Mouse (Mus musculus) CH12.LX (cell line): ENCODE data around the gene Ezr.
A peak's percentile ranks its signal among the peaks of the same experiment; 100 is the strongest.

Experiments used
- BHLHE40 ChIP-seq: IDR thresholded peaks from 2 replicates; pipeline ENCODE4 v1.6.1; 2011; ENCODE audit warnings: mild to moderate bottlenecking, low read depth, low read length, improper control_type of control experiment
- CHD2 ChIP-seq: IDR thresholded peaks from 2 replicates; pipeline ENCODE4 v1.6.1; 2011; ENCODE audit warnings: low read length, improper control_type of control experiment
- CTCF ChIP-seq, 2 experiments: IDR thresholded peaks in 1 of 2; conservative IDR thresholded peaks in 1 of 2; 2 replicates each; pipeline ENCODE4 v1.5.1; 2011 to 2012; ENCODE audit warnings: low read depth in 2 of 2, low read length in 2 of 2, improper control_type of control experiment in 1 of 2, inconsistent platforms in 1 of 2, mild to moderate bottlenecking in 1 of 2, moderate library complexity in 1 of 2
- ELF1 ChIP-seq: IDR thresholded peaks from 2 replicates; pipeline ENCODE4 v1.6.1; 2014; ENCODE audit warnings: low read depth, mild to moderate bottlenecking, inconsistent platforms, low read length, improper control_type of control experiment
- TBP ChIP-seq: conservative IDR thresholded peaks from 2 replicates; pipeline ENCODE4 v1.6.1; 2011; ENCODE audit warnings: low read depth, low read length, improper control_type of control experiment
- ZNF384 ChIP-seq: IDR thresholded peaks from 2 replicates; pipeline ENCODE4 v1.6.1; 2012; ENCODE audit warnings: low read depth, low read length, improper control_type of control experiment, inconsistent platforms

DNA sequence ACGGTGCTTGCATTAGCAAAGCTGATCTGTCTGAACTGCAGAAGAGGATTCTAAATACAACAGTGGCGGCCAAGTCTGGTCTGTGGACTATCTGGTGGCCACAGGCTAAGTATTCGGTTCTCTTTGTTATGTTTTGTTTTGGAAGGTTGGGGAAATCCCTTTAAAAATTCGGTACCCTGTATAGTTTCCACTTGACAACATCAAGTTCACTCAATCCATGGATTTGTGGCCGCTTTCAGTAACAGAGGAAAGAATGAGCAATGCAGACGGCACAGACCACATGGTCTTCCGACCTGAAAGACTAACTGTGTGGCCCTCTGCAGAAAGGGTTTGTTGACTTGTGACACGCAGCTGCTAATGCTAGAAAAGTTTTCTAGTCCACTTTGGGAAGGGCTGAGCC, 23.7 kb downstream of the Ezr start:
- no peak for TF ChIP-seq CTCF (conservative IDR thresholded peaks at IDR 0.05 in 1 of 2, IDR thresholded peaks at IDR 0.05 in 1 of 2; ENCODE audit: low read depth in 2 of 2, low read length in 2 of 2)
- no peak for TF ChIP-seq TBP
- TF ChIP-seq BHLHE40, result peak; percentile 72
- TF ChIP-seq ELF1, result 0 out of 2 replicates have a peak, but pooled peaks have one; percentile 15
- no peak for TF ChIP-seq ZNF384
- TF ChIP-seq CHD2, result no peak
